Mouse (Mus musculus): ENCODE measurements around the gene Tom1l2.

Gene Tom1l2

GRCm38 (mm10) chr11:60231951-60232350 lies 120.8 kb downstream of the Tom1l2 start:
- in situ Hi-C loops (cut with MboI, MseI): no loop called here

DNA sequence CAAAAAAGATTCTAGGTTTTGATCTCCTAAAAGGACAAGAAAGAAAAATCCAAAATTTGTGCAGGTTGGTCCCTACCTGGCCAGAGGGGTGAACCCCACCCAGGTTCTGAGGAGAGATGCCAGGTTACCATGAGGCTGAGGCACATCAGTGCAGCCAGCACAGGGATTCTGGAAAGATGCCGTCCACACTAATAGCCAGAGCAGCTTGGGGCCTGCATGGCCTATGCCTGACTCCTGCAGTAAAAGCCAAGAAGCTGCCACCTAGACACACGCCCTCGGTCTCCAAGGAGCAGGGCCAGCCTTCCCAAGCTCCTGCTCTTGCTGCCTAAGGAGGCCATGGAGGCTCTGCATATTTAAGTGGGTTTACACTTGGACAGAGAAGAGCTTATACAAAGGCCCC lies 121.4 kb downstream of the Tom1l2 start:
- in situ Hi-C loops (cut with MboI, MseI): no loop called here

DNA sequence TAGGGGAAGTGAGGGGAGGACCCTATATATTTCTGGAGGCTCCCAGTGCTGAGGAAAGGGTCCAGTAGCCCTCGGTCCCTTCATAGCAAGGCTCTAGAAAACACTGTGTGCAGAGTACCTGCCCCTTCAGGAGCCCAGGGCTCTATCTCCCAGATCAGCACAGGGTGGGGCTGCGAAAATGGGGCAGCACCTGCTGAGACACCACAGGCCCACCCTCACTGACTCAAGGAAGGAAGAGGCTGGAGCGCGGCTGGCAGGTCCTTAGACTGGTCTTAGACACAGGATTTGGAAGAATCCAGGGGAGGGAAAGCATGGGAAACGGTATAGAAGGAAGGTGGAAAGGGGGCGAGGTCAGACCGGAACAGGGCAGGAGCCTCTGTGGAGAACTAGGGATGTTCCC lies 122.2 kb downstream of the Tom1l2 start:
- in situ Hi-C loops (cut with MboI, MseI): no loop called here

- in situ Hi-C loops (cut with MboI, MseI): no loop called here
These were observed 122.9 kb downstream of the Tom1l2 start for GRCm38 (mm10) chr11:60229821-60230220.

- in situ Hi-C loops (cut with MboI, MseI): no loop called here
These were observed 124.2 kb downstream of the Tom1l2 start for GRCm38 (mm10) chr11:60228525-60228924.

DNA sequence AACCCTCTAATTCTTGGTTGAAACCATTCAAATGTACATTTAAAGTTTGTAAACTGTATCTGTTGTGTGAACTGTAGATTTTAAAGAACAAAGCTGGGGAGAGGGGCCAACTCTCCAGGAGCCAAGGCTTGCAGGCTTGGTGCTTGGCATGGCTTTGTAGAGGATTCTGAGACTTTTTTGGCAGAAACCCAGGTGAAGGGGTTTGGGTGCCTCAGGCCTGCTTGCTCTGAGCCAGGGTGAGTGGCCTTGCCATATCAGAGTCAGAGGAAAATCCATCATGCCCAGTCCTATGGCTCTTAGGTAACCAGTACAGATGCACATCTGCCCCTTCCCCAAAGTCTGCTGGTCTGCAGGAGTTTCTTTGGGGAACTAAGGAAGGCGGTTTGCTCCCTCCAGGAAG lies 126.8 kb downstream of the Tom1l2 start:
- in situ Hi-C loops (cut with MboI, MseI): no loop called here

DNA sequence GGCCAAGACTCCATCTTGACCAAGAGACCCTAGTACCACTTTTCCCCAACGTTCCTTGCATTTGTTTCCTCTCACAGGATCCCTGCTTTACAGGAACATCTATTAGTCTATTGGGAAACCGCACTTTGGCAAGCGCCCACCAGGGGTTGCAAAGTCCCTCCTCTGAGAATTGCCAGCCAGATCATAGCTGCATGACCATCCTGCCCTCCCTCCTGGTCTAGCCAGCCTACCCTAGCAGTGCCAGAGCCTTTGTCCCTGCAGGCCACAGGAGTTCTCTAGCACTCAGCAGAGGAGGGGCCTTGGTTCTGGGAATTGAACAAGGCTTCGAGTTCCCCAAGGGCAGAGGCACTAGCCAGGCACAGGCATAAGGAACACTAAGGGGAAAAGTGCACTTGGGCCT lies 128.0 kb downstream of the Tom1l2 start:
- in situ Hi-C loops (cut with MboI, MseI): no loop called here

- in situ Hi-C loops (cut with MboI, MseI): no loop called here
These were observed 130.1 kb downstream of the Tom1l2 start, which contains the start of gene Srebf1 for GRCm38 (mm10) chr11:60222469-60223236. TSS of gene Srebf1 (minus strand) at chr11:60222581.

DNA sequence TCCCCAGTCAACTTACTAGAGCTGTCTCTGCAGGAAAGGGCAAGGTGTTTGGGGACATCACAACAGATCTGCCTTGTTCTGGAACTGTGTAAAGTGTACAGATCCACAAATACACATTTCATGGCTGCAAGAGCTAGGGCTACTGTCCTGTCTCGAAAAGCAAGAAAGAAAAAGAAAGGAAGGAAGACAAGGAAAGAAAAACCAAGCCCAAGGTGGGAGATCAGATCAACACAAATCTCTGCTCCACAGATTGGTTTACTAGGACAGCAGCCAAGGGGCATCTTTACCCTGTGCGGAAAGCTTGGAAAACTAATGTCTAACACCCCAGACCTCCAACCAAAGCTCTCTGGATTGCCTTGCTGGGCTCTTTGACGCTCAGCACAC lies 130.6 kb downstream of the Tom1l2 start:
- in situ Hi-C loops (cut with MboI, MseI): no loop called here

GRCm38 (mm10) chr11:60221425-60221824 lies 131.3 kb downstream of the Tom1l2 start:
- in situ Hi-C loops (cut with MboI, MseI): no loop called here

- in situ Hi-C loops (cut with MboI, MseI): no loop called here
These were observed 132.4 kb downstream of the Tom1l2 start for GRCm38 (mm10) chr11:60220291-60220804.

DNA sequence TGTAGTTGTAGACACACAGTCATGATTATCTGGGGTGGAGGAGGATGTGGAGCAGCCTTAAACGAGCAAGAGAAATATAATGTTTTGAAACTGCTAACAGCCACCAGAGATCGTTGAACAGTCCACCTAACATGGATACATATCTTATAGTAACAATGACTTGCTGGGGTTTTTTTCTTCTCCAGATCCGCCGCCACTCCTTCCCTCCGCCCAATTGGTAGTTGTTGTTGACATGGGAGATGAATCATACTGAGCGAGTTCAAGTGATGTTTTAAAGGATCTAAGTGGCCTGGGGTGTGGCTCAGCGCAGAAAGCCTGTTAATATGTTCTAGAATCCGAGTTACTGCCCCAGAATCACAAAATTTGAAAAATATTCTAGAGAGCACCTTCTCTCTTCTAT lies 133.1 kb downstream of the Tom1l2 start:
- in situ Hi-C loops (cut with MboI, MseI): loop anchor here (10.0 kb wide), 1 partner anchor 1895 kb away; no protein-coding TSS in a partner anchor

DNA sequence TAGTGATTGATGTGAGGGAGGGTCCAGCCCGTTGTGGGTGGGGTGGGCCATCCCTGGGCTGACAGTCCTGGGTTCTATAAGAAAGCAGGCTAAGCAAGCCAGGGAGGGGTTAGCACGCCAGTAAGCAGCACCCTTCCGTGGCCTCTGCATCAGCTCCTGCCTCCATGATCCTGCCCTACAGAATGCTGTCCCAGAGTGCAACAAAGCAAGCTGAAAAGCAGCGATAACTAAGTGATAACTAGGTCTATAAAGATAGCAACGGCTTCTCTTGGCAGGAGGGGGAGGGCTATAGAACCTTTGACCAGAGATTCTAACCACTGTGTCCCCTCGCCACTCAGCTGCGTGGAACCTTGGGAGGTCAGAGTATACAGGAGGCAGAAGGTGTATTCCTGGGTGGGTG lies 135.2 kb downstream of the Tom1l2 start:
- in situ Hi-C loops (cut with MboI, MseI): loop anchor here (10.0 kb wide), 1 partner anchor 1893 kb away; no protein-coding TSS in a partner anchor

- in situ Hi-C loops (cut with MboI, MseI): loop anchor here (10.0 kb wide), 1 partner anchor 1892 kb away; no protein-coding TSS in a partner anchor
These were observed 136.0 kb downstream of the Tom1l2 start for GRCm38 (mm10) chr11:60216671-60217070.

DNA sequence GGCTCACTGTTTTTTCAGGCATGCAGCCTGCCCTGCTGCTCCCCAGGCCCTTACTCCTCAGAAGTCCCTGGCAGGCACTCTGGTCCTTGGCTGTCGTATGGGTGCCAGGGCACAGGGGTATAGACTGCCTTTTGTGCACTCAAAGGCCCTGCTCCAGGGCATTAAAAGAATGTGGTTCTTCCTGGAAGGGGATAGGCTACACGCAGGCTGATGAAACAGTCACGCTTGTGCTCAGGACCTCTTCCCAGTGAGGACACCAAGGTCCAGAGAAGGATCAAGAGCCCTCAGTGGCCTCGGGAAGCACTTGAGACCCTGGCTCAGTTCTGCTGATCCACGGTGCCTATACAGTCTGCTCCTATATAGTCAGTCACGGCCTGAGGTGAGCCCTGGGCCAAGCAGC lies 139.4 kb downstream of the Tom1l2 start:
- in situ Hi-C loops (cut with MboI, MseI): loop anchor here (10.0 kb wide), 1 partner anchor 1888 kb away; no protein-coding TSS in a partner anchor

GRCm38 (mm10) chr11:60211761-60212160 lies 140.9 kb downstream of the Tom1l2 start:
- in situ Hi-C loops (cut with MboI, MseI): loop anchor here (10.0 kb wide), 1 partner anchor 1887 kb away; no protein-coding TSS in a partner anchor

GRCm38 (mm10) chr11:60211152-60211551 lies 141.6 kb downstream of the Tom1l2 start:
- in situ Hi-C loops (cut with MboI, MseI): loop anchor here (10.0 kb wide), 1 partner anchor 1886 kb away; no protein-coding TSS in a partner anchor

DNA sequence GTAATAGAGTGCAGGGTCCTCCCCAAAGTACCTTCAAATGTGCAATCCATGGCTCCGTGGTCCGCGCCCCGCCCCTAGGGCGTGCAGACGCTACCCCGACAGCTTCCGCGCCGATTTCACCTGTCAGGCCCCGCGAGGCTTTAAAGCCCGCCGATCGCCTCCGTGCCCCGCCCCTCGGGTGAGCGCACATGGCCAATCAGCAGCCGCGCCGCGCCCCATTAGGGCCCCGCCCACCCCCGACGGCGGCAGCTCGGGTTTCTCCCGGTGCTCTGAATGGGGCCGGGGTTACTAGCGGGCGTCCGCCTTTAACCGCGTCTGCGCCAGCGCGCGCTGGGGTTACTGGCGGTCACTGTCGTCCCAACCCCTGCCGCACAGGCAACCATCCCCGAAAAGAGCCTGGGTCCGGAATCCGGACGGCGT lies 142.4 kb downstream of the Tom1l2 start:
- in situ Hi-C loops (cut with MboI, MseI): loop anchor here (10.0 kb wide), 1 partner anchor 1886 kb away; no protein-coding TSS in a partner anchor

DNA sequence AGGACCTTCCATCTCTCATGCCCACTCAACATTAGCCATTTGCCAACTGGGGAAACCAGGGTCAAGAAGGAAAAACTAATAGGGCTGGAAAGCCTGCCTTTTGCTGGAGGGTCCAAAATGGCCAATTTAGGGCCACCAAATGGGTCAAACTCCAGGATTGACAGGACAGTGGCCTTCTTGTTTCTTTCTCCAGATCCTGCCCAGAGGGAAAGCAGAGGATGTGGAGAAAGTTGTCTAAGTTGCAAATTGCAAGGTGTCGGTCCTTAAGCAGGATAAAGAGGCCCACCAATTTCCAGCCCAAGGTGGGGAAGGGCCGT lies 142.8 kb downstream of the Tom1l2 start:
- in situ Hi-C loops (cut with MboI, MseI): loop anchor here (10.0 kb wide), 1 partner anchor 1885 kb away; no protein-coding TSS in a partner anchor

GRCm38 (mm10) chr11:60209217-60209932 lies 143.3 kb downstream of the Tom1l2 start:
- in situ Hi-C loops (cut with MboI, MseI): no loop called here

DNA sequence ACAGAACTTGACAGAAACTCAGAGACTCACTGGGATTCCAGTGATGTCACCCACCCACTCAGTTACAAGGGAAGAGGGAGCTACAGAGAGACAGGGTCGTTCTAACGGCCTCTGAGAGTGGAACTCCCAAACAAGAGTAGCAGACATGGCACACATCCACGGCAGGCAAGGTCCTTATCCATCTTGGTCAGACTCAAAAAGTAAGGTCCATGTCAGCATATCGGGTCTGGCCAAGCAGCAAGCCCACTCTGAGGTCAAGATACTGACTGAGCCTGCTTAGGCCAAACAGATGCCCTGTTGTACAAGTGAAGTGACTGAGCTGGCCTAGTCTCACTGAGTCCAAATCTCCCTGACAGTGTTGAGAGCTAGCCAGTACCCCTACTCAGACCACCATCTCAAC lies 144.0 kb downstream of the Tom1l2 start:
- in situ Hi-C loops (cut with MboI, MseI): no loop called here

DNA sequence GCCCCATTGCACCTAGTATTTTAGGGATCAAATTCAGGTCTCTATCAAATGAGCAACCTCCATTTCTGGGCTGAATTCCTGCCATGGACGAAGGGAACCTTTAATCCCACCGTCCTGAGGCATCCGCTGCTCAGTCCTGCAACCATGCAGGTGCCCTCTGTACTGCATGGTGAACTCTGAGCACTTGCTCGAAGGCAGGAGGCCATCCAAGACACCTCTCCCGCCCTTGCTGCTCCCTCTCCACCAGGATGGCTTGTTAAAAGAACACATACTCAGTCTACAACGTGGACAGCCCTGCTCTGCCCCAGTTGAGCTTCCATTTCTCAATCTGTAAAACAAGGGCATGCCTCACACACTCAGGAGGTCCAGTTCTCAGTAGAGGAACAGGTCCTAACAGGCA lies 144.5 kb downstream of the Tom1l2 start:
- in situ Hi-C loops (cut with MboI, MseI): no loop called here

All from regulatory T cell (primary cell).